In the genomic region with DNA sequence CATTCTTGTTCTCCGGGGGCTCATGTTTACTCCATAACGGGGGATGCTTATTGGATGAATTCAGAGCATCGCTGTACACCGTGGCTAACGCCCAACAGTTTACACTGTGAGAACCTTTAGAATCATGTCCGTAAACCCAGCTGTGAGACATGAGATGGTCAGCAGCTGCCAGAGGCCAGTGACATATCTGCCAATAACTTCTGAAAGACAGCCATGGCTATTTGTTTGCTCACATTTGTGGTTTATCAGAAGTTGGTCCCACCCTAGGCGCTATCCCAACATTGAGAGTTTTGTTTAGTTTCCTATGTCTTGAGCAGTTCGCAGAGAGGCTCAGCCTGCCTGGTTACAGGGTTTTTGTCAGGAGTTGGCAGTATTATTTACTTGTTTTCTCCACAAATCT, we compare ENCODE assay signal across 12 mouse cellular contexts. TPM values are rescaled to one million over a fixed set of nuclear protein-coding genes. Genes with fewer than 3 reads are reported as not detected.
DNase-seq lines count a peak whose midpoint lies in the region; ATAC-seq and TF ChIP-seq lines count a peak whose summit lies in the region.
"Had no signal": no experiment of that assay in that cellular context is flagged by ENCODE, and none has a peak within 500 bp of the region (broad histone marks: within the 10 kb centered on the region; RNA-seq: fewer than 3 reads in every experiment).

No protein-coding gene starts in this region.

- no peak overlapping the region for H3ac ChIP-seq in myocyte (ENCODE audit: control insufficient read depth, insufficient read length)

- TF ChIP-seq POLR2A in myocyte (IDR thresholded peaks at IDR 0.05; ENCODE audit: insufficient read length, low read depth): no peak

- 73% methylated on average over 8 of the region's 8 CpGs for WGBS in hindbrain, embryonic 14.5 days

- no peak overlapping the region for H3K4me3 ChIP-seq in hindbrain, embryonic 14.5 days (replicated peaks; ENCODE audit: low read length)
- peak overlapping the region; percentile 100 for H3K4me3 ChIP-seq in myocyte

- H3K36me3 ChIP-seq in hindbrain, embryonic 14.5 days (replicated peaks; ENCODE audit: control insufficient read depth, insufficient read depth): no peaks in the 10 kb centered on the region
- H3K36me3 ChIP-seq in myocyte (ENCODE audit: control insufficient read depth, insufficient read depth): no peaks in the 10 kb centered on the region

- peaks cover 40% of the 10 kb centered on the region for H3K4me1 ChIP-seq in hindbrain, embryonic 14.5 days (replicated peaks; ENCODE audit: control insufficient read depth, insufficient read depth, low read length)

- H3K9me3 ChIP-seq in hindbrain, embryonic 14.5 days (ENCODE audit: control insufficient read depth, low read length): no peaks in the 10 kb centered on the region

- H3K79me2 ChIP-seq in myocyte (ENCODE audit: control insufficient read depth, insufficient read depth): peaks cover 85% of the 10 kb centered on the region

- DNase-seq in heart, postnatal 10 days: peak; percentile 35 to 38
- DNase-seq in heart, postnatal 36 days: no peak
- DNase-seq in NIH3T3 (ENCODE audit: low read depth): peak; percentile 73
- no peak for DNase-seq in hindbrain, embryonic 14.5 days (ENCODE audit: low spot score)
- DNase-seq in kidney, adult 18-20 months: no peak
- DNase-seq in layer of hippocampus, postnatal 25 days (ENCODE audit: extremely low spot score in 1 of 2, low spot score in 1 of 2): no peak
- DNase-seq: cerebellum, postnatal 25 days; kidney, adult 8-10 months had no signal

- H3K27me3 ChIP-seq in hindbrain, embryonic 14.5 days (ENCODE audit: control insufficient read depth, insufficient read depth, low read length): no peaks in the 10 kb centered on the region
- no peaks in the 10 kb centered on the region for H3K27me3 ChIP-seq in myocyte (ENCODE audit: control insufficient read depth, insufficient read depth, insufficient read length)

- intact Hi-C loops in heart, postnatal 10 days (cut with DNase I): no loop called here
- intact Hi-C loops in heart, postnatal 36 days (cut with DNase I): no loop called here

- H3K9ac ChIP-seq in hindbrain, embryonic 14.5 days: no peak overlapping the region

- H3K27ac ChIP-seq in hindbrain, embryonic 14.5 days: no peak overlapping the region

- peak overlapping the region; percentile 90 for H3K4me2 ChIP-seq in hindbrain, embryonic 14.5 days (replicated peaks)
- peak overlapping the region; percentile 85 for H3K4me2 ChIP-seq in myocyte (ENCODE audit: low read depth)

- no peak for ATAC-seq in hindbrain, embryonic 14.5 days (ENCODE audit: low FRiP score)
- ATAC-seq: midbrain, embryonic 16.5 days had no signal

TF ChIP-seq in myocyte, 11 proteins besides CTCF, POLR2A, EP300 and RAD21:
- TF ChIP-seq TCF12 (IDR thresholded peaks at IDR 0.05; ENCODE audit: insufficient read depth, poor library complexity, severe bottlenecking) (no peak), MYOD1 (IDR thresholded peaks at IDR 0.05; ENCODE audit: control insufficient read depth in 1 of 3, insufficient read length in 2 of 3, low read depth in 2 of 3) (peak in 1 of 3 experiments; percentile 7), MYOG (IDR thresholded peaks at IDR 0.05; ENCODE audit: control insufficient read depth in 1 of 3, insufficient read depth in 1 of 3, insufficient read length in 2 of 3, low read depth in 2 of 3) (no peak), USF1 (IDR thresholded peaks at IDR 0.05; ENCODE audit: low read depth) (no peak)
TF ChIP-seq in myocyte: peak in this region for 1.

RNA-seq across cellular contexts. Expression of gene Flnb, which starts 3.6 kb away (rescaled TPM):
- 10 to 100 TPM; 40.5 to 43.6 TPM for total RNA-seq in heart, postnatal 10 days (2021)
- 10 to 100 TPM; 23.0 to 24.1 TPM for total RNA-seq in heart, postnatal 36 days (2021)
- 7.4 and 9.0 TPM in 2 replicates for polyA plus RNA-seq in hindbrain, embryonic 14.5 days (2014; fragmentation: Nextera tagmentation; extraction: Ambion mirVana)
- 54.5 TPM for polyA plus RNA-seq in myocyte (2012; fragmentation: generic; extraction: Trizol)
- total RNA-seq in layer of hippocampus, postnatal 25 days (2021): 10 to 100 TPM; 37.2 to 68.2 TPM

RNA-seq across cellular contexts. Expression of gene Gm26661, which starts 30.0 kb away (rescaled TPM):
- not detected for total RNA-seq in heart, postnatal 10 days (2021)
- total RNA-seq in heart, postnatal 36 days (2021): not detected
- polyA plus RNA-seq in hindbrain, embryonic 14.5 days (2014; fragmentation: Nextera tagmentation; extraction: Ambion mirVana): not detected in 2 replicates
- not detected for polyA plus RNA-seq in myocyte (2012; fragmentation: generic; extraction: Trizol)
- not detected for total RNA-seq in layer of hippocampus, postnatal 25 days (2021)
- total RNA-seq: gastrocnemius, adult 8-10 months had no signal
- polyA plus RNA-seq: lung, embryonic 16.5 days had no signal

Comparison
In these comparisons a context has a peak if more than half of its experiments do, and no peak if none do; other contexts are left out.
1. DNase-seq: peak in heart, postnatal 10 days (2 of 2) and NIH3T3 (single experiment); none in heart, postnatal 36 days (0 of 2), hindbrain, embryonic 14.5 days (single experiment), kidney, adult 18-20 months (single experiment) and layer of hippocampus, postnatal 25 days (0 of 2).